Mouse (Mus musculus): ENCODE measurements at regions not wholly inside any gene's neighbourhood (a gene's known extent, or its start where the extent isn't known, plus 50 kb on each side); places are given as distances from the start of the nearest gene placed in this dataset.
"Not testable (repeated sequence)": the region's sequence is repeated elsewhere in the genome, so short reads cannot be mapped to it uniquely, and the experiment has no call there.

- intact Hi-C loops (cut with DNase I): no loop called here
- DNase-seq (ENCODE audit: low spot score): no peak
These were observed 745.1 kb upstream of the Gm19410 start for GRCm38 (mm10) chr8:35020480-35020879.

- DNase-seq (ENCODE audit: low spot score): no peak
- intact Hi-C loops (cut with DNase I): no loop called here
These were observed 742.9 kb upstream of the Gm19410 start for GRCm38 (mm10) chr8:35022649-35023048.

- intact Hi-C loops (cut with DNase I): no loop called here
- DNase-seq (ENCODE audit: low spot score): no peak
These were observed 717.8 kb upstream of the Gm19410 start for GRCm38 (mm10) chr8:35047798-35048197.

GRCm38 (mm10) chr8:35053444-35053843 lies 712.1 kb upstream of the Gm19410 start:
- DNase-seq (ENCODE audit: low spot score): no peak
- intact Hi-C loops (cut with DNase I): no loop called here

GRCm38 (mm10) chr8:35061048-35061447 lies 704.5 kb upstream of the Gm19410 start:
- intact Hi-C loops (cut with DNase I): no loop called here
- no peak for DNase-seq (ENCODE audit: low spot score)

- intact Hi-C loops (cut with DNase I): no loop called here
- no peak for DNase-seq (ENCODE audit: low spot score)
These were observed 697.4 kb upstream of the Gm19410 start for GRCm38 (mm10) chr8:35068228-35068627.

GRCm38 (mm10) chr8:35070246-35070989 lies 695.2 kb upstream of the Gm19410 start:
- intact Hi-C loops (cut with DNase I): no loop called here
- DNase-seq (ENCODE audit: low spot score): no peak

GRCm38 (mm10) chr8:35075971-35076370 lies 689.6 kb upstream of the Gm19410 start:
- intact Hi-C loops (cut with DNase I): no loop called here
- DNase-seq (ENCODE audit: low spot score): no peak

- intact Hi-C loops (cut with DNase I): no loop called here
- DNase-seq (ENCODE audit: low spot score): no peak
These were observed 682.4 kb upstream of the Gm19410 start for GRCm38 (mm10) chr8:35083161-35083560.

GRCm38 (mm10) chr8:35087070-35087469 lies 678.5 kb upstream of the Gm19410 start:
- intact Hi-C loops (cut with DNase I): no loop called here
- DNase-seq (ENCODE audit: low spot score): no peak

- no peak for DNase-seq (ENCODE audit: low spot score)
- intact Hi-C loops (cut with DNase I): no loop called here
These were observed 677.0 kb upstream of the Gm19410 start for GRCm38 (mm10) chr8:35088380-35089244.

- no peak for DNase-seq (ENCODE audit: low spot score)
- intact Hi-C loops (cut with DNase I): no loop called here
These were observed 676.1 kb upstream of the Gm19410 start for GRCm38 (mm10) chr8:35089519-35089918.

GRCm38 (mm10) chr8:35101701-35102100 lies 663.9 kb upstream of the Gm19410 start:
- no peak for DNase-seq (ENCODE audit: low spot score)
- intact Hi-C loops (cut with DNase I): no loop called here

- intact Hi-C loops (cut with DNase I); DNase-seq (ENCODE audit: low spot score): not testable (repeated sequence)
These were observed 663.5 kb upstream of the Gm19410 start for GRCm38 (mm10) chr8:35102102-35102501.

GRCm38 (mm10) chr8:35104465-35104876 lies 661.1 kb upstream of the Gm19410 start:
- intact Hi-C loops (cut with DNase I); DNase-seq (ENCODE audit: low spot score): not testable (repeated sequence)

- no peak for DNase-seq (ENCODE audit: low spot score)
- intact Hi-C loops (cut with DNase I): no loop called here
These were observed 655.9 kb upstream of the Gm19410 start for GRCm38 (mm10) chr8:35109506-35110217.

GRCm38 (mm10) chr8:35110286-35110685 lies 655.3 kb upstream of the Gm19410 start:
- intact Hi-C loops (cut with DNase I): no loop called here
- no peak for DNase-seq (ENCODE audit: low spot score)

- intact Hi-C loops (cut with DNase I): no loop called here
- DNase-seq (ENCODE audit: low spot score): no peak
These were observed 654.5 kb upstream of the Gm19410 start for GRCm38 (mm10) chr8:35111130-35111529.

- DNase-seq (ENCODE audit: low spot score): no peak
- intact Hi-C loops (cut with DNase I): no loop called here
These were observed 652.9 kb upstream of the Gm19410 start for GRCm38 (mm10) chr8:35112591-35113265.

- intact Hi-C loops (cut with DNase I): no loop called here
- DNase-seq (ENCODE audit: low spot score): no peak
These were observed 651.6 kb upstream of the Gm19410 start for GRCm38 (mm10) chr8:35114031-35114430.

Measured in heart, postnatal 25 days (tissue).